ENCODE assay signal across 10 mouse cellular contexts in the genomic region with DNA sequence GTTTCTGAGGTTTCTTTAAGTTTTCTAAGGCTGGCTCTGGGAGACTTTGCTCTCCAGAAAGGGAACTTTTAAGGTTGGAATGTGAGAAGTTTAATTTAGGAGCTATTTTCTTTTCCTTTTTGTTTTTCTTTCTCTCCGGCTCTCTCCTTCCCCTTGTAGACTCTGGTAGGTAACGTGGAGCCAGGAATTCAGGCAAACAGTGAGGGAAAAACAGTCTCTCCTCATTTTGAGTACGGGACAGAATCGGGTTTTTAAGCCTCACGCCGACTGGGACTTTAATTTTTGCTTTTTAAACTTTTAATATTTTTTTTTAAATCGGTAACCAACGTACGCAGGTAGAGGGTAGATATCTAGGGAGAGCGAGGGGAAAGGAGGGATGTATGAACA. TPM values are rescaled to one million over a fixed set of nuclear protein-coding genes. Genes with fewer than 3 reads are reported as not detected.
DNase-seq lines count a peak whose midpoint lies in the region; ATAC-seq and TF ChIP-seq lines count a peak whose summit lies in the region.
"Had no signal": no experiment of that assay in that cellular context is flagged by ENCODE, and none has a peak within 500 bp of the region (broad histone marks: within the 10 kb centered on the region; RNA-seq: fewer than 3 reads in every experiment).

No protein-coding gene starts in this region.

- no peaks in the 10 kb centered on the region for H3K36me3 ChIP-seq in kidney, embryonic 15.5 days
- H3K36me3 ChIP-seq in embryonic facial prominence, embryonic 15.5 days, result no peaks in the 10 kb centered on the region
- no peaks in the 10 kb centered on the region for H3K36me3 ChIP-seq in intestine, postnatal 0 days (ENCODE audit: control insufficient read depth, insufficient read depth)
- no peaks in the 10 kb centered on the region for H3K36me3 ChIP-seq in neural tube, embryonic 14.5 days (ENCODE audit: control insufficient read depth, insufficient read depth, low read length)
- H3K36me3 ChIP-seq: liver, embryonic 12.5 days had no signal

- no peak for TF ChIP-seq CTCF in intestine, postnatal 0 days (IDR thresholded peaks at IDR 0.05; ENCODE audit: low read depth)

- H3K4me1 ChIP-seq in kidney, embryonic 15.5 days, result peaks cover 13% of the 10 kb centered on the region
- no peaks in the 10 kb centered on the region for H3K4me1 ChIP-seq in embryonic facial prominence, embryonic 15.5 days
- no peaks in the 10 kb centered on the region for H3K4me1 ChIP-seq in intestine, postnatal 0 days (replicated peaks; ENCODE audit: control insufficient read depth, insufficient read depth, low read length)
- no peaks in the 10 kb centered on the region for H3K4me1 ChIP-seq in neural tube, embryonic 14.5 days (ENCODE audit: control insufficient read depth, insufficient read depth, low read length)
- H3K4me1 ChIP-seq: liver, embryonic 12.5 days had no signal

- H3K27me3 ChIP-seq in kidney, embryonic 15.5 days, result peaks cover 74% of the 10 kb centered on the region
- peaks cover 32% of the 10 kb centered on the region for H3K27me3 ChIP-seq in embryonic facial prominence, embryonic 15.5 days
- H3K27me3 ChIP-seq in intestine, postnatal 0 days (replicated peaks; ENCODE audit: control insufficient read depth, insufficient read depth, low read length), result peaks cover 70% of the 10 kb centered on the region
- peaks cover 16% of the 10 kb centered on the region; the same call in 1 of the 2 replicates for H3K27me3 ChIP-seq in neural tube, embryonic 14.5 days (ENCODE audit: control insufficient read depth, insufficient read depth, low read length)

- DNase-seq in kidney, adult 18-20 months, result no peak
- DNase-seq in adrenal gland, adult 8-10 months, result no peak
- no peak for DNase-seq in testis, postnatal 14 days (ENCODE audit: low spot score)
- DNase-seq: right cerebral cortex, postnatal 25 days had no signal

- ATAC-seq in kidney, embryonic 15.5 days (replicated peaks; ENCODE audit: low FRiP score), result no peak
- no peak for ATAC-seq in embryonic facial prominence, embryonic 15.5 days (ENCODE audit: insufficient number of reproducible peaks, low FRiP score, low TSS enrichment, low read depth)
- ATAC-seq in intestine, postnatal 0 days, result no peak
- ATAC-seq in neural tube, embryonic 14.5 days (ENCODE audit: low read depth), result no peak
- ATAC-seq: liver, embryonic 12.5 days had no signal

- peak overlapping the region; percentile 46 for H3K4me3 ChIP-seq in kidney, embryonic 15.5 days (replicated peaks)
- H3K4me3 ChIP-seq in embryonic facial prominence, embryonic 15.5 days (replicated peaks), result peak overlapping the region; percentile 50
- H3K4me3 ChIP-seq in intestine, postnatal 0 days (ENCODE audit: low read depth, low read length), result peak overlapping the region; percentile 36
- H3K4me3 ChIP-seq in neural tube, embryonic 14.5 days (ENCODE audit: low read depth, low read length), result peak overlapping the region; percentile 29
- H3K4me3 ChIP-seq: liver, embryonic 12.5 days had no signal

- H3K27ac ChIP-seq in kidney, embryonic 15.5 days, result peak overlapping the region; percentile 81
- H3K27ac ChIP-seq in embryonic facial prominence, embryonic 15.5 days (replicated peaks), result peak overlapping the region; percentile 78
- H3K27ac ChIP-seq in intestine, postnatal 0 days (ENCODE audit: low read depth, low read length), result no peak overlapping the region
- H3K27ac ChIP-seq in neural tube, embryonic 14.5 days (ENCODE audit: low read depth, low read length), result peak overlapping the region; percentile 69; the same call in 1 of the 2 replicates
- H3K27ac ChIP-seq: liver, embryonic 12.5 days had no signal

- under 1% methylated on average over 10 of the region's 10 CpGs for WGBS in kidney, embryonic 15.5 days
- 1% methylated on average over 10 of the region's 10 CpGs for WGBS in embryonic facial prominence, embryonic 15.5 days
- 2% methylated on average over 10 of the region's 10 CpGs for WGBS in intestine, postnatal 0 days
- under 1% methylated on average over 10 of the region's 10 CpGs for WGBS in neural tube, embryonic 14.5 days

- peak overlapping the region; percentile 55 for H3K4me2 ChIP-seq in kidney, embryonic 15.5 days
- peak overlapping the region; percentile 47 for H3K4me2 ChIP-seq in embryonic facial prominence, embryonic 15.5 days (replicated peaks)
- H3K4me2 ChIP-seq in intestine, postnatal 0 days (replicated peaks; ENCODE audit: low read depth), result peak overlapping the region; percentile 61; the same call in 1 of the 2 replicates
- H3K4me2 ChIP-seq in neural tube, embryonic 14.5 days (ENCODE audit: low read depth, low read length), result peak overlapping the region; percentile 31

- no peaks in the 10 kb centered on the region for H3K9me3 ChIP-seq in kidney, embryonic 15.5 days (replicated peaks)
- no peaks in the 10 kb centered on the region for H3K9me3 ChIP-seq in embryonic facial prominence, embryonic 15.5 days (replicated peaks)
- no peaks in the 10 kb centered on the region for H3K9me3 ChIP-seq in intestine, postnatal 0 days (ENCODE audit: control insufficient read depth)
- no peaks in the 10 kb centered on the region for H3K9me3 ChIP-seq in neural tube, embryonic 14.5 days (ENCODE audit: control insufficient read depth, low read length)
- H3K9me3 ChIP-seq: liver, embryonic 12.5 days had no signal

- peak overlapping the region; percentile 42; the same call in 1 of the 2 replicates for H3K9ac ChIP-seq in kidney, embryonic 15.5 days
- H3K9ac ChIP-seq in embryonic facial prominence, embryonic 15.5 days, result peak overlapping the region; percentile 47; the same call in 1 of the 2 replicates
- H3K9ac ChIP-seq in intestine, postnatal 0 days (ENCODE audit: low read depth, low read length), result no peak overlapping the region
- H3K9ac ChIP-seq in neural tube, embryonic 14.5 days (replicated peaks; ENCODE audit: low read depth, low read length), result peak overlapping the region; percentile 48; the same call in 1 of the 2 replicates
- H3K9ac ChIP-seq: liver, embryonic 12.5 days had no signal

RNA-seq across cellular contexts. Expression of a gene that starts 0.6 kb away (rescaled TPM):
- 55.7 and 57.6 TPM in 2 replicates for polyA plus RNA-seq in kidney, embryonic 15.5 days (2015; fragmentation: Nextera tagmentation; extraction: Ambion mirVana)
- polyA plus RNA-seq in embryonic facial prominence, embryonic 15.5 days (2015; fragmentation: Nextera tagmentation; extraction: Ambion mirVana), result 50.3 and 51.9 TPM in 2 replicates
- polyA plus RNA-seq in intestine, postnatal 0 days (2015; fragmentation: Nextera tagmentation; extraction: Ambion mirVana), result not detected in 2 replicates
- 49.2 and 51.8 TPM in 2 replicates for polyA plus RNA-seq in neural tube, embryonic 14.5 days (2014; fragmentation: Nextera tagmentation; extraction: Ambion mirVana)
- 10 to 100 TPM; 10.8 to 19.0 (median 14.7) TPM for total RNA-seq in adrenal gland, adult 8-10 months (2022)
- polyA plus RNA-seq: large intestine, adult 2 months; liver, embryonic 12.5 days had no signal

Comparison
In these comparisons a context has a peak if more than half of its experiments do, and no peak if none do; other contexts are left out.
1. RNA of a gene that starts 0.6 kb away (polyA plus RNA-seq): 55.7 to 57.6 TPM in kidney, embryonic 15.5 days, 50.3 to 51.9 TPM in embryonic facial prominence, embryonic 15.5 days and 49.2 to 51.8 TPM in neural tube, embryonic 14.5 days; not detected in intestine, postnatal 0 days; every median in the first group is over 10 times any median in the second.
2. Peak in every context shown above with its lines, with median percentiles within 50 percentile points of each other: H3K4me2 ChIP-seq and H3K4me3 ChIP-seq.